Mouse (Mus musculus) kidney, adult 10 weeks (tissue): Measurements from ENCODE around the gene Rnaset2b. TPM values are rescaled to one million over a fixed set of nuclear protein-coding genes. Genes with fewer than 3 reads are reported as not detected.

Experiments used
- polyA plus RNA-seq: library from polyadenylated mRNA; stranded (reverse); fragments of 350-450 nt; fragmentation: Illumina TruSeq; extraction: RNeasy Lipid Tissue Mini Kit (QIAGEN cat#74804); gene quantifications from one replicate; pipeline ENCODE4 v1.2.3, GENCODE M21; 2014; ENCODE audit warnings: low read depth, low replicate concordance

Gene Rnaset2b
- 562 TPM for polyA plus RNA-seq

DNA sequence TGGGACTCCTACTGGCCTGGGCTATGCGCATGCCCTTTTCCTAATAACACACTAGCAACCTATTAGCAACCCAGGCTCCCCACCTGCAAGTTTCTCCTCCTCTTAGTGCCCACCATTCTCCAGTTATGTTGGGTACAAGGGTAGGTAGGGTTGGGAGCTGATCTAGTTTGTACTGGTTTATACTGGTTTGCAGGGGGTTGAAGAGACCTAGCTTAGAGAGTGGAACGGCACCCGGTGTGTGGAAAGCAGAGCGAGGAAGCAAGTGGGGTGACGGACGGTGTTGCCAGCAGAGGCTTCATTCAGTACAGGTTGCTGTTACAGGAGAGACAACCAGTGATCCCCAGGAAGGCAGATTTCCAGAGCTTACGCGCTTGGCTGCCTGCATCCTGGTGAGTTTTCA is at the start of gene Rnaset2b:
Gene Rnaset2b, plus strand, starts transcription at position 301 of the 400 bp plus-strand sequence.

DNA sequence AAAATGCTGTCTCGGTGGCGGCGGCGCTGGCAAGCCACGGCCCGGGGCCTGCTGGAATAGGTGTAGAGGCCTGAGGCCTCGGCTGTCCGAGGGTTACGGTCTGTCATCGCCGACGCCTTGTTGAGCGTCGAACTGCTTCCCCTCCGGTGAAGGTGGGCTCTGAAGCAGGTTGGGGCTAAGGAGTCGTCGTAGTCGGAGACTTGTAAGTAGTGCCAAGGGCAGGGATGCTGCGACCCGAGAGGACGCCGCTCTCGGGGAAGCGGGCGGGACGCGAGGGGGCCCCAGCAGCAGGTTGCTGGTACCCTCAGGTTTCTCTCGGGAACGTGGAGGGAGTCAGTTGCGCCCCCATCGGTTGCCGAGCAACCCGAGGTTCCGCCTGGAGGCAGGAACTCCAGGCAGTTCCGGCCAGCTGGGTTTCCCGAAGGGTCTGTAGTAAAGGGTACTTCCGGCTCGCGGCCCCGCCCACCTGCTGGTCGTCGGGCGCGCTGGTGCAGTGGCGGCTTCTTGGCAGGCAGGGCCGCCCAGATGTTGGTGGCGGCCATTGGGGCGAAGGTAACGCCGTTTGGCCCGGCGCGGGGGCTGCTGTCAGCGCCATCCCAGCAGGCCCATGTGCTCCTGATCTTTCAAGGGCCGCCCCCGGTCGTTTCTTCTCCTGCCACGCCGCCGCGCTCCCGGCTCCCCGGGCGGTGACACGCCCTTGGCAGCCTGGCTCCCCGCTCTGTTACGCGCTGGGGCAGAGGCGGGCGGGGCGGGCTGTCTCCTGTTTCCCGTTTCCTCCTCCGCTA is 22.3 kb upstream of the Rnaset2b start, which contains the start of gene Rsph3b:
Gene Rsph3b, minus strand, starts transcription at position 699 of the 785 bp plus-strand sequence.

DNA sequence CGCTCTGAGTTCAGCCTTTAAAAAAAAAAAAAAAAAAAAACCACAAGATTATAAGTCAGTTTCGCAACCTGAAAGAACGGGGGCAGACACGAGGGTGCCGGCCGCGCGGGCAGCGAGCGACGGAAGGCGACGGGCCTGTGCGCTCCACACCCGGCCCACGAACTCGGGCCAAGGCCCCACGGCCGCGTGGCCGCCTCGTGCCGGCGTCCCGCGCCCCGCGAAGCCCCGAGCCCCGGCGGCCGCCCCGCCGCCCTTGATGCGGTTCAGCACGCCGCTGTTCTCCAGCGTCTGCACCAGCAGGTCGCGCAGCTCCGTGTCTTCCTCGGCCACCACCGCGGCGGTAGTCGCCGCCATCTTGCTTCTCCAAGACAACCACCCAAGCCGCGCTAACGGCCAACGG is 9.7 kb upstream of the Rnaset2b start, which contains the start of gene Tagap1:
Gene Tagap1, minus strand, starts transcription at position 381 of the 400 bp plus-strand sequence.

DNA sequence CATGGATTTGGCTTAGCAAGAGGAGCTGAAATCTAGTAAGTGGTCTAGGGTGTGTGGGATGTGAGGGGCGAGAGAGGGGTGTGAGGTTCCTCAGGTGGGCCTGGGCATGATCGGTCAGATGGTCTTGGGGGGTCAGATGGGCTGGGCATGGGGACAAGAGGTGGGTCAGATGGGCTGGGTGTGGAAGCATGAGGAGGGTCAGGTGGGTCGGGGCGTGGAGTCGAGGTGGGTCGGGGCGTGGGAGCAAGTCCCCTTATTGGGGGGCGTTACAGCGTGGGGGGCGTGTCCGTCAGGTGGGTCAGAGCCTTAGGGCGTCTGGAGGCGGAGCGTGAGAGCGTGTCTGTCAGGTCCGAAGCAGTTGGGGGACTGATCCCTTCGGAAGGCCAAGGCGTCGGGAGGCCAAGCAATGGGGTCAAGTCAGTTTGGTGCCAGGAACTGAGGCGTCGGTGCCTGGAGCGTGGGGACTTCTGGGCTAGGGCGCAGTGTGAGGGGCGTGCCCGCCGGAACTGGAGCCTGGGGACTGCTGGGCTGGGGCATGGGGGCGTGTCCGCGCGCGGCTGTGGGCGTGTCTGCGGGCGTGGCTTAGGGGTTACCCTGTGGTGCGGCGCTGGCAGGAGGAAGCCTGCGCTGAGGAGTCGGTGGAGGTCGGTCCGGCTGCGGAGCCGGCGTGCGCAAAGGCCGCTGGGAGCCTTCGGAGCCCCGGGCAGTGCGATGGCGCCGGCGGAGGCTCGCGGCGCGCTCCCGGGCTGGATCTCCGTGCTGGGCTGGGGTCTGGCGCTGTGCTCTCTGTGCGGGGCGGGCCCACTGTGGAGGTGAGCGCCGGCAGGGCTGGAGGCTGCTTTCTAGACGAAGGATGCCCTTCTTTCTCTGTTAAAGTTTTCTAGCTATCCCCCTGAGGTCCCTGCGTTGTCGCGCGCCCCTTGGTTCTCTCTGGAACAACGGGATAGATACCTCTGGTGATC is 8.1 kb downstream of the Rnaset2b start, which contains the start of gene Gm49721:
Gene Gm49721, plus strand, starts transcription at position 618 of the 962 bp plus-strand sequence.

DNA sequence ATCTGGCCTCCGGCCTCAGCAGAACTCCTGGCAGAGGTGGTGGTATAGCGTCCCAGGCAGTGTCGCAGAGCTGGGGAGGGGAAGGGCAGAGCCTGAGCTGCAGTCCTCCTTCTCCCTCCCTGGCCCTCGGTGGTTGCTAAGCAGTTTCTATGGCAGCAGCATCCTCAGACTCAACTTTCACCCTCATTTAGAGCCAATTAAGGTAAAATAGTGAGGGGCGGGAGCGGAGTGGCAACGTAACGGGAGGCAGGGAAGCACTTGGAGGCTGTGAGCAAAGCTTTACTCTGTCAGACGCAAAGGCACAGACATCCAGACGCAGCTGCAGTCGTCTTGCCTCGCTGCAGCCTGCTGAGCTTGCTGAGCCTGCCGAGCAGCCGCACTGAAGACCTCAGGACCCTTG is 54.8 kb downstream of the Rnaset2b start, which contains the start of gene Gm1604a:
Gene Gm1604a, plus strand, starts transcription at position 312 of the 400 bp plus-strand sequence.

Other genes starting within 250 kb of the Rnaset2b start
- gene Ezr, start 187.8 kb upstream of the Rnaset2b start, polyA plus RNA-seq, result 180 TPM
- 36.7 TPM for gene Rsph3b, start 22.0 kb upstream of the Rnaset2b start, polyA plus RNA-seq
- 14.7 TPM for gene Tagap1, start 9.5 kb upstream of the Rnaset2b start, polyA plus RNA-seq
- not detected for gene Gm49721, start 8.3 kb downstream of the Rnaset2b start, polyA plus RNA-seq
- not detected for gene Gm1604a, start 54.9 kb downstream of the Rnaset2b start, polyA plus RNA-seq
- gene Rps6ka2, start 199.5 kb downstream of the Rnaset2b start, polyA plus RNA-seq, result 0.49 TPM